Mouse (Mus musculus): ENCODE measurements around the gene Nudt14. TPM values are rescaled to one million over a fixed set of nuclear protein-coding genes. Genes with fewer than 3 reads are reported as not detected.

The Nudt14 gene
- polyA plus RNA-seq, 1 experiment from 2014 or later = 90.6 TPM

- H3K4me1 ChIP-seq (replicated peaks; ENCODE audit: control insufficient read depth, insufficient read depth, low read length) = no peaks in the 10 kb centered on the region
- 78% methylated on average over 5 of the region's 5 CpGs for WGBS
- TF ChIP-seq CTCF (IDR thresholded peaks at IDR 0.05; ENCODE audit: low read depth) = no peak
- H3K9ac ChIP-seq (ENCODE audit: low read depth, low read length) = no peak overlapping the region
- no peaks in the 10 kb centered on the region for H3K9me3 ChIP-seq (ENCODE audit: control insufficient read depth)
- no peak overlapping the region for H3K4me2 ChIP-seq (replicated peaks; ENCODE audit: low read depth)
- no peaks in the 10 kb centered on the region for H3K27me3 ChIP-seq (replicated peaks; ENCODE audit: control insufficient read depth, insufficient read depth, low read length)
- ATAC-seq = no peak
- H3K4me3 ChIP-seq (ENCODE audit: low read depth, low read length) = no peak overlapping the region
- 0 out of 2 replicates have a peak overlapping the region, but pooled peaks have one; percentile 21 for H3K27ac ChIP-seq (ENCODE audit: low read depth, low read length)
- peaks cover 78% of the 10 kb centered on the region for H3K36me3 ChIP-seq (ENCODE audit: control insufficient read depth, insufficient read depth)
Observed at GRCm38 (mm10) chr12:112961872-112962271, 19.9 kb upstream of the Nudt14 start.

GRCm38 (mm10) chr12:112961428-112961827, 19.5 kb upstream of the Nudt14 start:
- WGBS = 76% methylated on average over 7 of the region's 7 CpGs
- Histone ChIP-seq H3K4me1 (replicated peaks; ENCODE audit: control insufficient read depth, insufficient read depth, low read length) (no peaks in the 10 kb centered on the region), H3K27ac (ENCODE audit: low read depth, low read length) (no peak overlapping the region), H3K9me3 (ENCODE audit: control insufficient read depth) (no peaks in the 10 kb centered on the region), H3K4me3 (ENCODE audit: low read depth, low read length) (no peak overlapping the region), H3K27me3 (replicated peaks; ENCODE audit: control insufficient read depth, insufficient read depth, low read length) (no peaks in the 10 kb centered on the region), H3K36me3 (ENCODE audit: control insufficient read depth, insufficient read depth) (peaks cover 74% of the 10 kb centered on the region), H3K9ac (ENCODE audit: low read depth, low read length) (no peak overlapping the region), H3K4me2 (replicated peaks; ENCODE audit: low read depth) (no peak overlapping the region)
- no peak for TF ChIP-seq CTCF (IDR thresholded peaks at IDR 0.05; ENCODE audit: low read depth)
- ATAC-seq = no peak

GRCm38 (mm10) chr12:112959421-112959820, 17.5 kb upstream of the Nudt14 start:
- TF ChIP-seq CTCF (IDR thresholded peaks at IDR 0.05; ENCODE audit: low read depth) = no peak
- Histone ChIP-seq H3K4me1 (replicated peaks; ENCODE audit: control insufficient read depth, insufficient read depth, low read length) (no peaks in the 10 kb centered on the region), H3K36me3 (ENCODE audit: control insufficient read depth, insufficient read depth) (peaks cover 57% of the 10 kb centered on the region), H3K27ac (ENCODE audit: low read depth, low read length) (no peak overlapping the region), H3K4me3 (ENCODE audit: low read depth, low read length) (no peak overlapping the region), H3K9ac (ENCODE audit: low read depth, low read length) (no peak overlapping the region), H3K9me3 (ENCODE audit: control insufficient read depth) (no peaks in the 10 kb centered on the region), H3K4me2 (replicated peaks; ENCODE audit: low read depth) (no peak overlapping the region), H3K27me3 (replicated peaks; ENCODE audit: control insufficient read depth, insufficient read depth, low read length) (no peaks in the 10 kb centered on the region)
- no peak for ATAC-seq
- WGBS = 82% methylated on average over 8 of the region's 8 CpGs

- Histone ChIP-seq H3K9ac (ENCODE audit: low read depth, low read length) (no peak overlapping the region), H3K36me3 (ENCODE audit: control insufficient read depth, insufficient read depth) (peaks cover 46% of the 10 kb centered on the region), H3K27ac (ENCODE audit: low read depth, low read length) (no peak overlapping the region), H3K4me3 (ENCODE audit: low read depth, low read length) (no peak overlapping the region), H3K4me2 (replicated peaks; ENCODE audit: low read depth) (no peak overlapping the region), H3K4me1 (replicated peaks; ENCODE audit: control insufficient read depth, insufficient read depth, low read length) (no peaks in the 10 kb centered on the region), H3K9me3 (ENCODE audit: control insufficient read depth) (no peaks in the 10 kb centered on the region), H3K27me3 (replicated peaks; ENCODE audit: control insufficient read depth, insufficient read depth, low read length) (no peaks in the 10 kb centered on the region)
- peak; percentile 73 for TF ChIP-seq CTCF (IDR thresholded peaks at IDR 0.05; ENCODE audit: low read depth)
- peak; percentile 42; the same call in 1 of the 2 replicates for ATAC-seq
- 29% methylated on average over 4 of the region's 4 CpGs for WGBS
Observed at GRCm38 (mm10) chr12:112958303-112958702, 16.4 kb upstream of the Nudt14 start.

- 19% methylated on average over 4 of the region's 4 CpGs for WGBS
- Histone ChIP-seq H3K27ac (ENCODE audit: low read depth, low read length) (no peak overlapping the region), H3K9me3 (ENCODE audit: control insufficient read depth) (no peaks in the 10 kb centered on the region), H3K27me3 (replicated peaks; ENCODE audit: control insufficient read depth, insufficient read depth, low read length) (no peaks in the 10 kb centered on the region), H3K4me1 (replicated peaks; ENCODE audit: control insufficient read depth, insufficient read depth, low read length) (0 out of 2 replicates have a peak, but pooled peaks cover 2% of the 10 kb centered on the region), H3K4me3 (ENCODE audit: low read depth, low read length) (no peak overlapping the region), H3K36me3 (ENCODE audit: control insufficient read depth, insufficient read depth) (peaks cover 21% of the 10 kb centered on the region), H3K4me2 (replicated peaks; ENCODE audit: low read depth) (no peak overlapping the region), H3K9ac (ENCODE audit: low read depth, low read length) (no peak overlapping the region)
- TF ChIP-seq CTCF (IDR thresholded peaks at IDR 0.05; ENCODE audit: low read depth) = peak; percentile 93
- peak; percentile 25 for ATAC-seq
Observed at GRCm38 (mm10) chr12:112955800-112956199, 13.9 kb upstream of the Nudt14 start.

- H3K9ac ChIP-seq (ENCODE audit: low read depth, low read length) = no peak overlapping the region
- H3K4me1 ChIP-seq (replicated peaks; ENCODE audit: control insufficient read depth, insufficient read depth, low read length) = 0 out of 2 replicates have a peak, but pooled peaks cover 2% of the 10 kb centered on the region
- H3K27me3 ChIP-seq (replicated peaks; ENCODE audit: control insufficient read depth, insufficient read depth, low read length) = no peaks in the 10 kb centered on the region
- 60% methylated on average over 3 of the region's 3 CpGs for WGBS
- ATAC-seq = no peak
- no peaks in the 10 kb centered on the region for H3K9me3 ChIP-seq (ENCODE audit: control insufficient read depth)
- peaks cover 2% of the 10 kb centered on the region; the same call in 1 of the 2 replicates for H3K36me3 ChIP-seq (ENCODE audit: control insufficient read depth, insufficient read depth)
- no peak overlapping the region for H3K4me2 ChIP-seq (replicated peaks; ENCODE audit: low read depth)
- no peak overlapping the region for H3K4me3 ChIP-seq (ENCODE audit: low read depth, low read length)
- H3K27ac ChIP-seq (ENCODE audit: low read depth, low read length) = no peak overlapping the region
- TF ChIP-seq CTCF (IDR thresholded peaks at IDR 0.05; ENCODE audit: low read depth) = no peak
Observed at GRCm38 (mm10) chr12:112952926-112953565, 11.1 kb upstream of the Nudt14 start.
